ENCODE assay signal across 25 mouse cellular contexts in the genomic region with DNA sequence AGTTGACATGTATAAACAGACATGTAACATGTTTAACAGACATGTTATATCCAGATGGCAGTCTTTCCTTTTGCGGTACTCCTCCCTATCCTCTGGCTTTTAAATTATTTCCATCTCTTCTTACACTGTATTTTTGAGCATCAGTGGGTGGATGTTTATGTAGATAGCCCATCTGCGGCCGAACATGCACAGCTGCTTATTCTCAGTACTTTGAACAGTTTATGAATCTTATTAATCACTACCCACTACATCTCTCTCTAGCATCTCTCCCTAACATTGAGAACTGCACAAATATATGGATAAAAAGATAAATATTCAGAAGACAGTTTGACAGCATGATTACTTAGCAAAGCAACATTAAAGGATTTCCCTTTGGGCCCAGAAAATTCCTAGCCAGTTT.
DNase-seq lines count a peak whose midpoint lies in the region; ATAC-seq lines count a peak whose summit lies in the region.
"Had no signal": no experiment of that assay in that cellular context is flagged by ENCODE, and none has a peak within 500 bp of the region (broad histone marks: within the 10 kb centered on the region; RNA-seq: fewer than 3 reads in every experiment).

No protein-coding gene starts in this region.

- no peak for DNase-seq in frontal cortex, postnatal 14 days (ENCODE audit: low spot score in 2 of 2)
- DNase-seq in layer of hippocampus, adult 11-12 months (ENCODE audit: low spot score): peak; percentile 60
- no peak for DNase-seq in layer of hippocampus, postnatal 25 days (ENCODE audit: extremely low spot score in 1 of 2, low spot score in 1 of 2)
- DNase-seq in right cerebral cortex, adult 2 months (ENCODE audit: low spot score in 2 of 2): peak; percentile 36 to 39
- no peak for DNase-seq in right cerebral cortex, postnatal 14 days
- DNase-seq in ovary, postnatal 14 days (ENCODE audit: low spot score): no peak
- no peak for DNase-seq in cerebellum, adult 11 months
- DNase-seq: adrenal gland, adult 2 months; adrenal gland, postnatal 36 days; cerebellum, adult 8-10 months; cerebellum, postnatal 25 days; heart, adult 2 months; heart, postnatal 4 days; kidney, adult 18-20 months; kidney, postnatal 25 days; liver, embryonic 13.5 days; lung, adult 18-20 months; lung, postnatal 10 days; thymus, adult 2 months; thymus, postnatal 36 days had no signal

- ATAC-seq in frontal cortex, adult (ENCODE audit: low TSS enrichment): peak; percentile 34; the same call in 1 of the 2 replicates
- ATAC-seq: activated CD4-positive, CD25-positive, alpha-beta regulatory T cell, adult 4 months; forebrain, embryonic 13.5 days; inflammation-experienced regulatory T-cells, adult 6 months; midbrain, embryonic 13.5 days had no signal

Comparison
In these comparisons a context has a peak if more than half of its experiments do, and no peak if none do; other contexts are left out.
1. DNase-seq: peak in layer of hippocampus, adult 11-12 months (single experiment) and right cerebral cortex, adult 2 months (2 of 2); none in frontal cortex, postnatal 14 days (0 of 2), layer of hippocampus, postnatal 25 days (0 of 2), right cerebral cortex, postnatal 14 days (single experiment), ovary, postnatal 14 days (single experiment) and cerebellum, adult 11 months (single experiment).